Mouse (Mus musculus) adrenal gland, postnatal 4 days (tissue): ENCODE data around the gene Grk5. TPM values are rescaled to one million over a fixed set of nuclear protein-coding genes. Genes with fewer than 3 reads are reported as not detected.

ENCODE experiments used
- total RNA-seq, 2 experiments: library from RNA; stranded (reverse); gene quantifications; 2 replicates each; pipeline ENCODE4 v1.2.3; 2021

Gene Grk5
- total RNA-seq, 2 experiments from 2014 or later, result 11.0 to 11.3 TPM

Other genes starting within 250 kb of the Grk5 start
- 1 to 10 TPM; 1.6 to 2.4 TPM for gene Nanos1, start 133.8 kb upstream of the Grk5 start, total RNA-seq
- 100 to 1,000 TPM; 168 to 173 TPM for gene Eif3a, start 99.1 kb upstream of the Grk5 start, total RNA-seq
- gene Fam45a, start 78.2 kb upstream of the Grk5 start, total RNA-seq, result 10 to 100 TPM; 32.9 to 34.7 TPM
- 1 to 10 TPM; 6.4 to 6.7 TPM for gene Sfxn4, start 28.3 kb upstream of the Grk5 start, total RNA-seq
- gene Prdx3, start 15.2 kb upstream of the Grk5 start, total RNA-seq, result 100 to 1,000 TPM; 367 to 384 TPM